Mouse (Mus musculus) CH12.LX (cell line): ENCODE data around the gene Rnase4. TPM values are rescaled to one million over a fixed set of nuclear protein-coding genes. Genes with fewer than 3 reads are reported as not detected.

Source experiments
- DNase-seq: peaks from one replicate; pipeline ENCODE4 v3.0.0-alpha.2; 2013; ENCODE audit errors: extremely low read depth
- H3K27ac ChIP-seq: 2 replicates; pipeline ENCODE4 v1.5.1; 2012; ENCODE audit warnings: low read depth, mild to moderate bottlenecking, control low read depth, moderate library complexity; ENCODE audit not compliant: insufficient read depth
- H3K27me3 ChIP-seq: replicated peaks from 2 replicates; pipeline ENCODE3; 2012; ENCODE audit warnings: inconsistent platforms
- H3K36me3 ChIP-seq, 2 experiments: replicated peaks in 1 of 2; 2 replicates each; pipeline versions ENCODE3 to v1.6.1; 2012; ENCODE audit warnings: inconsistent platforms in 1 of 2, low read length in 1 of 2, mild to moderate bottlenecking in 1 of 2, mixed read lengths in 1 of 2, moderate library complexity in 1 of 2; ENCODE audit not compliant: control insufficient read depth in 1 of 2, insufficient read depth in 1 of 2
- H3K4me1 ChIP-seq, 2 experiments: 2 replicates each; pipeline ENCODE4 v1.6.1; 2012; ENCODE audit warnings: inconsistent platforms in 1 of 2, moderate library complexity in 1 of 2; ENCODE audit not compliant: insufficient read depth in 2 of 2, control insufficient read depth in 1 of 2
- H3K4me2 ChIP-seq: 2 replicates; pipeline ENCODE4 v1.6.1; 2012; ENCODE audit warnings: low read depth, mild to moderate bottlenecking, control low read depth; ENCODE audit not compliant: poor library complexity, insufficient read depth, severe bottlenecking
- H3K4me3 ChIP-seq, 3 experiments: fragments of 150-350 bp in 1 of 3; sonication (generic) in 1 of 3; replicated peaks in 1 of 3; 2 replicates each; pipeline versions ENCODE3 to v1.5.1; 2011 to 2012; ENCODE audit warnings: low read depth in 2 of 3, low read length in 2 of 3, mild to moderate bottlenecking in 2 of 3, moderate library complexity in 2 of 3, control low read depth in 1 of 3, improper control_type of control experiment in 1 of 3, inconsistent platforms in 1 of 3, mixed read lengths in 1 of 3; ENCODE audit not compliant: poor library complexity in 1 of 3
- H3K79me2 ChIP-seq: replicated peaks from 2 replicates; pipeline ENCODE4 v1.6.1; 2012; ENCODE audit warnings: mild to moderate bottlenecking, moderate library complexity; ENCODE audit not compliant: control insufficient read depth, poor library complexity, insufficient read depth, severe bottlenecking; ENCODE audit errors: extremely low read depth
- H3K9ac ChIP-seq: 2 replicates; pipeline ENCODE4 v1.6.1; 2012; ENCODE audit warnings: low read depth, mild to moderate bottlenecking, control low read depth, moderate library complexity; ENCODE audit not compliant: insufficient read depth
- H3K9me3 ChIP-seq: replicated peaks from 2 replicates; pipeline ENCODE3; 2012; ENCODE audit warnings: low read length, inconsistent platforms, mixed read lengths
- CHD2 ChIP-seq: IDR thresholded peaks from 2 replicates; pipeline ENCODE4 v1.6.1; 2011; ENCODE audit warnings: low read length, improper control_type of control experiment
- GABPA ChIP-seq: IDR thresholded peaks from 2 replicates; pipeline ENCODE4 v1.6.1; 2012; ENCODE audit warnings: low read depth, low read length, improper control_type of control experiment, inconsistent platforms; ENCODE audit not compliant: insufficient replicate concordance
- HCFC1 ChIP-seq: IDR thresholded peaks from 2 replicates; pipeline ENCODE4 v1.6.1; 2012; ENCODE audit warnings: low read depth, mild to moderate bottlenecking, inconsistent platforms, low read length, improper control_type of control experiment
- JUND ChIP-seq: conservative IDR thresholded peaks from 2 replicates; pipeline ENCODE4 v1.6.1; 2011; ENCODE audit warnings: low read depth, low read length, improper control_type of control experiment
- KAT2A ChIP-seq: IDR thresholded peaks from 2 replicates; pipeline ENCODE4 v1.6.1; 2012; ENCODE audit warnings: low read length, improper control_type of control experiment, inconsistent platforms; ENCODE audit not compliant: insufficient replicate concordance
- MAFK ChIP-seq: IDR thresholded peaks from 2 replicates; pipeline ENCODE4 v1.6.1; 2011; ENCODE audit warnings: low read length, improper control_type of control experiment; ENCODE audit not compliant: insufficient replicate concordance
- MAX ChIP-seq: IDR thresholded peaks from 2 replicates; pipeline ENCODE4 v1.6.1; 2011; ENCODE audit warnings: low read length, improper control_type of control experiment
- MAZ ChIP-seq: IDR thresholded peaks from 2 replicates; pipeline ENCODE4 v1.6.1; 2012; ENCODE audit warnings: low read depth, mild to moderate bottlenecking, inconsistent platforms, low read length, improper control_type of control experiment, moderate library complexity
- MEF2A ChIP-seq: IDR thresholded peaks from 2 replicates; pipeline ENCODE4 v1.6.1; 2014; ENCODE audit warnings: low read depth, mild to moderate bottlenecking, inconsistent platforms, low read length, improper control_type of control experiment, borderline replicate concordance
- MXI1 ChIP-seq: IDR thresholded peaks from 2 replicates; pipeline ENCODE4 v1.6.1; 2011; ENCODE audit warnings: mild to moderate bottlenecking, low read depth, low read length, improper control_type of control experiment
- PAX5 ChIP-seq: IDR thresholded peaks from 2 replicates; pipeline ENCODE4 v1.6.1; 2012; ENCODE audit warnings: low read length, inconsistent platforms, mixed read lengths
- POLR2A ChIP-seq: IDR thresholded peaks from 2 replicates; pipeline ENCODE4 v1.6.1; 2011; ENCODE audit warnings: low read depth, mild to moderate bottlenecking, improper control_type of control experiment, low read length
- POLR2AphosphoS2 ChIP-seq: IDR thresholded peaks from 2 replicates; pipeline ENCODE4 v1.6.1; 2011; ENCODE audit warnings: low read depth, low read length, improper control_type of control experiment
- RAD21 ChIP-seq: IDR thresholded peaks from 2 replicates; pipeline ENCODE4 v1.6.1; 2011; ENCODE audit warnings: low read depth, mild to moderate bottlenecking, low read length, improper control_type of control experiment, moderate library complexity
- RCOR1 ChIP-seq: conservative IDR thresholded peaks from 2 replicates; pipeline ENCODE4 v1.6.1; 2012; ENCODE audit warnings: low read depth, mild to moderate bottlenecking, inconsistent platforms, low read length, improper control_type of control experiment
- TBP ChIP-seq: conservative IDR thresholded peaks from 2 replicates; pipeline ENCODE4 v1.6.1; 2011; ENCODE audit warnings: low read depth, low read length, improper control_type of control experiment
- TCF12 ChIP-seq: IDR thresholded peaks from 2 replicates; pipeline ENCODE4 v1.6.1; 2014; ENCODE audit warnings: low read depth, mild to moderate bottlenecking, inconsistent platforms, low read length, improper control_type of control experiment
- USF1 ChIP-seq: IDR thresholded peaks from 2 replicates; pipeline ENCODE4 v1.6.1; 2014; ENCODE audit warnings: low read depth, mild to moderate bottlenecking, inconsistent platforms, low read length, improper control_type of control experiment
- ZKSCAN1 ChIP-seq: IDR thresholded peaks from 2 replicates; pipeline ENCODE4 v1.6.1; 2012; ENCODE audit warnings: low read depth, inconsistent platforms, low read length, improper control_type of control experiment, borderline replicate concordance
- dilution Hi-C: fragments of 300-500 bp; cut with MboI; formaldehyde crosslinking; loops from 2 replicates; pipeline ENCODE4 v1.14.3; 2020; ENCODE audit warnings: low sequenced_read_pairs; ENCODE audit not compliant: extremely low pct_unique_long_range_greater_than_20kb, extremely low pct_ligation_motif_present
- in situ Hi-C: fragments of 300-500 bp; cut with MboI; formaldehyde crosslinking; loops from 3 replicates; pipeline ENCODE4 v1.14.3; 2019; ENCODE audit warnings: low sequenced_read_pairs, low pct_ligation_motif_present, low pct_unique_long_range_greater_than_20kb, mixed read lengths
- polyA plus RNA-seq: library from polyadenylated mRNA; unstranded; fragments of >175 nt; gene quantifications from 2 replicates; pipeline ENCODE4 v1.2.1, GENCODE M21; 2012; ENCODE audit warnings: low read depth; ENCODE audit not compliant: insufficient read length
- total RNA-seq, 2 experiments: library from RNA; depleted of rRNA; stranded (reverse); fragments of 300-350 nt in 1 of 2; fragments of >200 nt in 1 of 2; gene quantifications; 2 replicates each; pipeline ENCODE4 v1.2.3; 2012 to 2014

Gene Rnase4
- total and polyA plus RNA-seq, 3 experiments, result 1.6 to 1.9 (median 1.8) TPM

DNA sequence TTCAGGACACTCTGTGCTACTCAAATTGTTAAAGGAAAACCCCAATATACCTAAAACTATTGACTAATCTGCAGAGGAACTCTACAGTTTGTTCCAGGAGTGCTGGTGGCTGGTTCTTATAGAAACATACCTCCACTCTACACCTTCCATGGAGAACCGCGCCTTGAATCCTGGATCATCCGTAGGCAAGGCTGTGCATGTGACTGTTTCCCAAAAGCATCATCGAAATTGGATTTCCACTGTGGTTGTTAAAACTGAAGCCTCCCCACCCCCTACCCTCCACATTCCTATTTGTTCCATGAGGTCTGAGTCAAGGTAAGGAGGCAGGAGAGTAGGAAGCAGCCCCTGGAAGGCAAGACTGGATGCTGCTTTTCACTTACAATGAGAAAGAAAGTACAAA lies 53.6 kb downstream of the Rnase4 start:
- Histone ChIP-seq H3K9me3 (no peaks in the 10 kb centered on the region), H3K4me2 (no peak overlapping the region), H3K9ac (no peak overlapping the region), H3K27me3 (no peaks in the 10 kb centered on the region), H3K4me1 (peaks cover 2 to 11% of the 10 kb centered on the region in 2 experiments; a peak in 3 of 4 replicates), H3K79me2 (no peaks in the 10 kb centered on the region), H3K36me3 (no peaks in the 10 kb centered on the region), H3K4me3 (no peak overlapping the region), H3K27ac (no peak overlapping the region)
- in situ Hi-C loops, result no loop called here
- DNase-seq, result no peak
- dilution Hi-C loops, result no loop called here
- TF ChIP-seq MEF2A, result no peak
- no peak for TF ChIP-seq MAX
- TF ChIP-seq JUND, result no peak
- TF ChIP-seq CHD2, result no peak
- TF ChIP-seq ZKSCAN1, result no peak
- TF ChIP-seq MAZ, result no peak
- TF ChIP-seq MAFK, result no peak

- H3K27ac ChIP-seq, result no peak overlapping the region
These were observed 54.6 kb downstream of the Rnase4 start for GRCm38 (mm10) chr14:51145521-51145920.

GRCm38 (mm10) chr14:51146685-51147084 lies 55.8 kb downstream of the Rnase4 start, which contains the start of gene Rnase1:
TSS of gene Rnase1 (minus strand) at chr14:51146785.
- Histone ChIP-seq H3K9me3 (no peaks in the 10 kb centered on the region), H3K36me3 (no peaks in the 10 kb centered on the region), H3K9ac (no peak within 1 kb of the TSS), H3K79me2 (no peaks in the 10 kb centered on the region), H3K4me2 (no peak within 1 kb of the TSS), H3K4me3 (no peak within 1 kb of the TSS), H3K4me1 (peaks cover 2 to 11% of the 10 kb centered on the region in 2 experiments; a peak in 3 of 4 replicates), H3K27ac (no peak within 1 kb of the TSS), H3K27me3 (no peaks in the 10 kb centered on the region)
- in situ Hi-C loops (no loop called here), dilution Hi-C loops (no loop called here)
- no peak for TF ChIP-seq RCOR1
- no peak for TF ChIP-seq GABPA
- no peak for TF ChIP-seq MAFK
- no peak for TF ChIP-seq KAT2A
- no peak for TF ChIP-seq MEF2A
- no peak for TF ChIP-seq POLR2A
- TF ChIP-seq USF1, result no peak
- DNase-seq, result no peak

More at GRCm38 (mm10) chr14:51145521-51145920, 54.6 kb downstream of the Rnase4 start:
- dilution Hi-C loops (no loop called here), in situ Hi-C loops (no loop called here)
- Histone ChIP-seq H3K9me3 (no peaks in the 10 kb centered on the region), H3K36me3 (no peaks in the 10 kb centered on the region), H3K4me3 (no peak overlapping the region), H3K27me3 (no peaks in the 10 kb centered on the region), H3K4me2 (no peak overlapping the region), H3K79me2 (no peaks in the 10 kb centered on the region), H3K9ac (no peak overlapping the region), H3K4me1 (peaks cover 2 to 11% of the 10 kb centered on the region in 2 experiments; a peak in 3 of 4 replicates)
- TF ChIP-seq TCF12 (no peak), MEF2A (no peak), POLR2AphosphoS2 (no peak), RAD21 (no peak), PAX5 (no peak), TBP (no peak), MAZ (no peak), HCFC1 (no peak), MXI1 (no peak), CHD2 (no peak), RCOR1 (no peak)
- DNase-seq, result no peak
